Mouse (Mus musculus): ENCODE measurements around the gene Nacad. TPM values are rescaled to one million over a fixed set of nuclear protein-coding genes. Genes with fewer than 3 reads are reported as not detected.

Gene Nacad
- polyA plus RNA-seq, 1 experiment from 2014 or later = 1.3 TPM

- Histone ChIP-seq H3K27ac (ENCODE audit: low read depth, low read length) (no peak overlapping the region), H3K36me3 (ENCODE audit: control insufficient read depth, insufficient read depth, low read length) (peaks cover 49% of the 10 kb centered on the region), H3K27me3 (ENCODE audit: control insufficient read depth, insufficient read depth, low read length) (no peaks in the 10 kb centered on the region), H3K9me3 (replicated peaks; ENCODE audit: control insufficient read depth, low read length) (no peaks in the 10 kb centered on the region), H3K4me2 (no peak overlapping the region), H3K4me1 (ENCODE audit: control insufficient read depth, insufficient read depth, low read length) (no peaks in the 10 kb centered on the region), H3K4me3 (ENCODE audit: low read depth, low read length) (no peak overlapping the region), H3K9ac (ENCODE audit: low read depth, low read length) (no peak overlapping the region)
- 86% methylated on average over 12 of the region's 12 CpGs for WGBS (ENCODE audit: insufficient replicate concordance)
- no peak for ATAC-seq (replicated peaks; ENCODE audit: insufficient number of reproducible peaks, low FRiP score, low TSS enrichment)
These were observed 9.7 kb upstream of the Nacad start for GRCm38 (mm10) chr11:6615250-6616205.

GRCm38 (mm10) chr11:6605021-6605481 is 802 bp downstream of the Nacad start:
- peaks cover 55% of the 10 kb centered on the region for H3K27me3 ChIP-seq (ENCODE audit: control insufficient read depth, insufficient read depth, low read length)
- peak overlapping the region; percentile 68 for H3K4me2 ChIP-seq
- no peaks in the 10 kb centered on the region for H3K9me3 ChIP-seq (replicated peaks; ENCODE audit: control insufficient read depth, low read length)
- peak overlapping the region; percentile 38 for H3K4me3 ChIP-seq (ENCODE audit: low read depth, low read length)
- peaks cover 24% of the 10 kb centered on the region for H3K4me1 ChIP-seq (ENCODE audit: control insufficient read depth, insufficient read depth, low read length)
- H3K9ac ChIP-seq (ENCODE audit: low read depth, low read length) = 0 out of 2 replicates have a peak overlapping the region, but pooled peaks have one; percentile 56
- WGBS (ENCODE audit: insufficient replicate concordance) = 14% methylated on average over 13 of the region's 13 CpGs
- no peak overlapping the region for H3K27ac ChIP-seq (ENCODE audit: low read depth, low read length)
- ATAC-seq (replicated peaks; ENCODE audit: insufficient number of reproducible peaks, low FRiP score, low TSS enrichment) = no peak
- H3K36me3 ChIP-seq (ENCODE audit: control insufficient read depth, insufficient read depth, low read length) = no peaks in the 10 kb centered on the region

DNA sequence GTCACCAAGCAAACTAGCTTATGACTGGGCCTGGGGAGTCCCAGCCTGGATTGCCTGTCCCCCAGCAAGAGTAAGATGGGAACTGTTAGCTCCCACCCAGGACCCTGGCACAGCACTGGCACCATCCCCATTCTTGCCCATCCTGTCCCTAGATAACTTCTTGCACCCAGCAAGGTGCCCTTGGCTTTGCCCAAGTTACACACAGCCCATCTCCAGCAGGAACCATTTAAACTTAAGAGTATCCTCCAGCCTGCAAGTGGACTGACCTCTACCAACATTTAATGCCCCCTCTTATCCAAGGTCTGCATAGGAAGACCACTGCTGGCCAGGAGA is 1.3 kb downstream of the Nacad start:
- Histone ChIP-seq H3K9ac (ENCODE audit: low read depth, low read length) (no peak overlapping the region), H3K9me3 (replicated peaks; ENCODE audit: control insufficient read depth, low read length) (no peaks in the 10 kb centered on the region)

GRCm38 (mm10) chr11:6603887-6604603 is 1.8 kb downstream of the Nacad start:
- Histone ChIP-seq H3K4me1 (ENCODE audit: control insufficient read depth, insufficient read depth, low read length) (peaks cover 33% of the 10 kb centered on the region), H3K4me2 (peak overlapping the region; percentile 24; the same call in 1 of the 2 replicates), H3K4me3 (ENCODE audit: low read depth, low read length) (no peak overlapping the region), H3K9me3 (replicated peaks; ENCODE audit: control insufficient read depth, low read length) (no peaks in the 10 kb centered on the region), H3K9ac (ENCODE audit: low read depth, low read length) (no peak overlapping the region), H3K27ac (ENCODE audit: low read depth, low read length) (no peak overlapping the region), H3K27me3 (ENCODE audit: control insufficient read depth, insufficient read depth, low read length) (peaks cover 55% of the 10 kb centered on the region), H3K36me3 (ENCODE audit: control insufficient read depth, insufficient read depth, low read length) (no peaks in the 10 kb centered on the region)
- peak; percentile 62 for ATAC-seq (replicated peaks; ENCODE audit: insufficient number of reproducible peaks, low FRiP score, low TSS enrichment)
- 23% methylated on average over 12 of the region's 12 CpGs for WGBS (ENCODE audit: insufficient replicate concordance)

More for the DNA sequence above, 1.3 kb downstream of the Nacad start:
- no peak overlapping the region for H3K4me3 ChIP-seq (ENCODE audit: low read depth, low read length)
- H3K36me3 ChIP-seq (ENCODE audit: control insufficient read depth, insufficient read depth, low read length) = no peaks in the 10 kb centered on the region
- no peak overlapping the region; the same call in 1 of the 2 replicates for H3K4me2 ChIP-seq
- H3K4me1 ChIP-seq (ENCODE audit: control insufficient read depth, insufficient read depth, low read length) = peaks cover 28% of the 10 kb centered on the region
- ATAC-seq (replicated peaks; ENCODE audit: insufficient number of reproducible peaks, low FRiP score, low TSS enrichment) = no peak
- H3K27me3 ChIP-seq (ENCODE audit: control insufficient read depth, insufficient read depth, low read length) = peaks cover 55% of the 10 kb centered on the region
- no peak overlapping the region for H3K27ac ChIP-seq (ENCODE audit: low read depth, low read length)

DNA sequence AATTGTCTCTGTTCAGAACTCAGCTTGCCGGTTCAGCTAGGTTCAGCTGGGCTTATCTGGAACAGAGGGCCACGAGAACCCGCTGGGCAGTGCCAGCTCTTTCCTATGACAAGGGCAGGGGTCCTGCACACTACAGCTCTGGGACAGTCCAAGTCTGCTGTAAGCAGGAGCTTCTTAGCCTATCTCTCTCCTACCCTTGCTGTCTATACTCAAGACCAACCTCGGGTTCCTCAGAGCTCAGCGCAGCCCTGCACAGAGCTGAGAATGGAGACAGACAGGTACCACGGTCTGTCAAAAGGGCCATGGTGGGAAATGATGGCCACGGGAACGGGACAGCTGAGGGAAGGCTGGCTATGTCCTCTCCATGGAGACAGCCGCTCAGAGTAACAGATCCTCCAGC is 2.6 kb downstream of the Nacad start:
- H3K9me3 ChIP-seq (replicated peaks; ENCODE audit: control insufficient read depth, low read length) = no peaks in the 10 kb centered on the region
- H3K4me3 ChIP-seq (ENCODE audit: low read depth, low read length) = no peak overlapping the region
- H3K36me3 ChIP-seq (ENCODE audit: control insufficient read depth, insufficient read depth, low read length) = no peaks in the 10 kb centered on the region
- ATAC-seq (replicated peaks; ENCODE audit: insufficient number of reproducible peaks, low FRiP score, low TSS enrichment) = no peak
- H3K27ac ChIP-seq (ENCODE audit: low read depth, low read length) = no peak overlapping the region
- H3K9ac ChIP-seq (ENCODE audit: low read depth, low read length) = no peak overlapping the region
- H3K4me2 ChIP-seq = 0 out of 2 replicates have a peak overlapping the region, but pooled peaks have one; percentile 9
- H3K27me3 ChIP-seq (ENCODE audit: control insufficient read depth, insufficient read depth, low read length) = peaks cover 55% of the 10 kb centered on the region
- peaks cover 41% of the 10 kb centered on the region for H3K4me1 ChIP-seq (ENCODE audit: control insufficient read depth, insufficient read depth, low read length)
- 74% methylated on average over 9 of the region's 9 CpGs for WGBS (ENCODE audit: insufficient replicate concordance)

DNA sequence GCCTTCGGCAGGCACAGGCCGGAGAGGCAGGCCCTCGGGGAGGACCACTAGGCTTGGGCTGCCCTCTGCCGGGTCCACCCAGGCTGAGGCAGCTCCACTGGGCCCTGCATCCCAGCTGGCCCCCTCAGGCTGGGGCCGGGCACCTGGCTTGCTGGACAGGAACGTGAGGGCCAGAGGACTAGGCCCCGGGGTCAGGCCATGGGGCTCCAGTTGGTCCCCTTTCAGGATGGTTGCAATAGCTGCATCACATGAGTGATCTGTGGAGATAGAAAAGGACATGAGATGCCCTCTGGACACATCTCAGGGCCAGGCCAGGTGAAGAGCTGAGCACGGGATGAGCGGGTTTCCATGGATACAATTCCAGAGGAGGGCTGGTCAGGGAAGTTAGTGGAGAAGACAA is 3.2 kb downstream of the Nacad start:
- no peak for ATAC-seq (replicated peaks; ENCODE audit: insufficient number of reproducible peaks, low FRiP score, low TSS enrichment)
- H3K27me3 ChIP-seq (ENCODE audit: control insufficient read depth, insufficient read depth, low read length) = peaks cover 55% of the 10 kb centered on the region
- no peak overlapping the region for H3K4me3 ChIP-seq (ENCODE audit: low read depth, low read length)
- no peaks in the 10 kb centered on the region for H3K36me3 ChIP-seq (ENCODE audit: control insufficient read depth, insufficient read depth, low read length)
- H3K27ac ChIP-seq (ENCODE audit: low read depth, low read length) = no peak overlapping the region
- H3K9me3 ChIP-seq (replicated peaks; ENCODE audit: control insufficient read depth, low read length) = no peaks in the 10 kb centered on the region
- 80% methylated on average over 9 of the region's 9 CpGs for WGBS (ENCODE audit: insufficient replicate concordance)
- peaks cover 47% of the 10 kb centered on the region for H3K4me1 ChIP-seq (ENCODE audit: control insufficient read depth, insufficient read depth, low read length)
- H3K4me2 ChIP-seq = no peak overlapping the region
- H3K9ac ChIP-seq (ENCODE audit: low read depth, low read length) = no peak overlapping the region

GRCm38 (mm10) chr11:6601649-6602480 is 4.0 kb downstream of the Nacad start:
- peaks cover 49% of the 10 kb centered on the region for H3K4me1 ChIP-seq (ENCODE audit: control insufficient read depth, insufficient read depth, low read length)
- H3K27ac ChIP-seq (ENCODE audit: low read depth, low read length) = no peak overlapping the region
- H3K9me3 ChIP-seq (replicated peaks; ENCODE audit: control insufficient read depth, low read length) = no peaks in the 10 kb centered on the region
- peaks cover 1% of the 10 kb centered on the region for H3K36me3 ChIP-seq (ENCODE audit: control insufficient read depth, insufficient read depth, low read length)
- ATAC-seq (replicated peaks; ENCODE audit: insufficient number of reproducible peaks, low FRiP score, low TSS enrichment) = no peak
- H3K4me3 ChIP-seq (ENCODE audit: low read depth, low read length) = no peak overlapping the region
- peaks cover 50% of the 10 kb centered on the region for H3K27me3 ChIP-seq (ENCODE audit: control insufficient read depth, insufficient read depth, low read length)
- no peak overlapping the region for H3K9ac ChIP-seq (ENCODE audit: low read depth, low read length)
- no peak overlapping the region for H3K4me2 ChIP-seq
- 72% methylated on average over 20 of the region's 20 CpGs for WGBS (ENCODE audit: insufficient replicate concordance)

DNA sequence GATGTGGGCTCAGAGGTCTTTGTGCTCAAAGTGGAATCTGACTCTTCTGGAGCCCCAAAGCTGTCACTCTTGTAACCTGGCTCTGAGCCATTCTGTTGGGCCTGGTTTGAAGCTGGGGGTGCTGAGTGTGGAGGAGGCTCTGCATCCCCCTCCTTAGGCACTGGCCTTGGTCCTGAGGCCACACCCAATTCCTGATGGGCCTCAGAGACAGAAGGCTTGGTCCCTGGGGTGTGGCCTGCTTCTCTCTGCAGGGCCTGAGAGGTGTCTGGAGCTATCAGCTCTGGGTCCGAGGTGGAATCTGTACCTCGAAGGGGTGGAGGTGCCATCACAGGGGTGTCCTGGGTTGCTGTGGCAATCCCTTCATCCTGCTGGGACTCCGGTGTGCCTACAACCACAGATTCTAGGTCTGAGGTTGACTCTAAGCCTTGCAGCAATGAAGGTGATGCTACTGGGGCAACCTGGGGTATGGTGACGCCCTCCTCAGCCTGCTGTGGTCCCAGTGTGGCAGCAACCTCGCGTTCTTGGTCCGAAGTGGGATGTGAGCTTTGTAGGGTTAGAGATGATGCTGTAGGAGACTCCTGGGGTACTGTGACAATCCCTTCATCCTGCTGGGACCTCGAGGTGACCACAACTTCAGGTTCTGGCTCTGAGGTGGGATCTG is 5.4 kb downstream of the Nacad start:
- Histone ChIP-seq H3K27me3 (ENCODE audit: control insufficient read depth, insufficient read depth, low read length) (peaks cover 35% of the 10 kb centered on the region), H3K36me3 (ENCODE audit: control insufficient read depth, insufficient read depth, low read length) (peaks cover 9% of the 10 kb centered on the region), H3K4me3 (ENCODE audit: low read depth, low read length) (no peak overlapping the region), H3K9ac (ENCODE audit: low read depth, low read length) (no peak overlapping the region), H3K27ac (ENCODE audit: low read depth, low read length) (no peak overlapping the region), H3K9me3 (replicated peaks; ENCODE audit: control insufficient read depth, low read length) (no peaks in the 10 kb centered on the region), H3K4me1 (ENCODE audit: control insufficient read depth, insufficient read depth, low read length) (peaks cover 44% of the 10 kb centered on the region), H3K4me2 (no peak overlapping the region)
- ATAC-seq (replicated peaks; ENCODE audit: insufficient number of reproducible peaks, low FRiP score, low TSS enrichment) = no peak
- 77% methylated on average over 8 of the region's 8 CpGs for WGBS (ENCODE audit: insufficient replicate concordance)

Measured in heart, embryonic 11.5 days (tissue).